Mouse (Mus musculus): ENCODE data around the gene Mrps6. TPM values are rescaled to one million over a fixed set of nuclear protein-coding genes. Genes with fewer than 3 reads are reported as not detected.

Mrps6 gene
- total RNA-seq, 2 experiments from 2014 or later: 24.7 to 30.8 TPM

GRCm38 (mm10) chr16:92117337-92118209 lies 59.5 kb downstream of the Mrps6 start:
- no peak for ATAC-seq (replicated peaks; ENCODE audit: poor library complexity)

GRCm38 (mm10) chr16:92119013-92119515 lies 61.0 kb downstream of the Mrps6 start:
- ATAC-seq (replicated peaks; ENCODE audit: poor library complexity): no peak

- ATAC-seq (replicated peaks; ENCODE audit: poor library complexity): no peak
Observed at GRCm38 (mm10) chr16:92120899-92121531, 62.9 kb downstream of the Mrps6 start.

- ATAC-seq (replicated peaks; ENCODE audit: poor library complexity): no peak
Observed at GRCm38 (mm10) chr16:92127226-92127625, 69.2 kb downstream of the Mrps6 start.

- no peak for ATAC-seq (replicated peaks; ENCODE audit: poor library complexity)
Observed at GRCm38 (mm10) chr16:92127666-92128065, 69.6 kb downstream of the Mrps6 start.

GRCm38 (mm10) chr16:92129843-92130242 lies 71.8 kb downstream of the Mrps6 start:
- no peak for ATAC-seq (replicated peaks; ENCODE audit: poor library complexity)

GRCm38 (mm10) chr16:92132511-92132910 lies 74.4 kb downstream of the Mrps6 start:
- no peak for ATAC-seq (replicated peaks; ENCODE audit: poor library complexity)

GRCm38 (mm10) chr16:92134148-92134764 lies 76.2 kb downstream of the Mrps6 start:
- ATAC-seq (replicated peaks; ENCODE audit: poor library complexity): no peak

- no peak for ATAC-seq (replicated peaks; ENCODE audit: poor library complexity)
Observed at GRCm38 (mm10) chr16:92136275-92136674, 78.2 kb downstream of the Mrps6 start.

- ATAC-seq (replicated peaks; ENCODE audit: poor library complexity): no peak
Observed at GRCm38 (mm10) chr16:92139386-92140261, 81.6 kb downstream of the Mrps6 start.

GRCm38 (mm10) chr16:92140328-92140727 lies 82.3 kb downstream of the Mrps6 start:
- no peak for ATAC-seq (replicated peaks; ENCODE audit: poor library complexity)

GRCm38 (mm10) chr16:92141021-92141420 lies 83.0 kb downstream of the Mrps6 start:
- no peak for ATAC-seq (replicated peaks; ENCODE audit: poor library complexity)

- ATAC-seq (replicated peaks; ENCODE audit: poor library complexity): no peak
Observed at GRCm38 (mm10) chr16:92142426-92143012, 84.4 kb downstream of the Mrps6 start.

- ATAC-seq (replicated peaks; ENCODE audit: poor library complexity): no peak
Observed at GRCm38 (mm10) chr16:92147631-92148366, 89.7 kb downstream of the Mrps6 start.

GRCm38 (mm10) chr16:92148367-92148728 lies 90.3 kb downstream of the Mrps6 start:
- no peak for ATAC-seq (replicated peaks; ENCODE audit: poor library complexity)

- no peak for ATAC-seq (replicated peaks; ENCODE audit: poor library complexity)
Observed at GRCm38 (mm10) chr16:92150975-92151374, 92.9 kb downstream of the Mrps6 start.

- ATAC-seq (replicated peaks; ENCODE audit: poor library complexity): no peak
Observed at GRCm38 (mm10) chr16:92158021-92158455, 100.0 kb downstream of the Mrps6 start.

- ATAC-seq (replicated peaks; ENCODE audit: poor library complexity): peak; percentile 55
Observed at GRCm38 (mm10) chr16:92158461-92159091, 100.5 kb downstream of the Mrps6 start.

- no peak for ATAC-seq (replicated peaks; ENCODE audit: poor library complexity)
Observed at GRCm38 (mm10) chr16:92159114-92159513, 101.0 kb downstream of the Mrps6 start.

Measured in megakaryocyte progenitor cell, adult 5-6 weeks (primary cell).